Mouse (Mus musculus) CD8-positive naive resting alpha-beta T cell, adult 2 months (primary cell): Measurements from ENCODE around the gene Rnf26.

ENCODE experiments used
- DNase-seq, 2 experiments: peaks; one replicate each; pipeline ENCODE4 v3.0.0; 2022; ENCODE audit warnings: low read depth in 2 of 2, low spot score in 2 of 2

Rnf26 gene

GRCm38 (mm10) chr9:44093612-44094503 is 19.5 kb downstream of the Rnf26 start:
- peak; percentile 76 to 78 for DNase-seq

GRCm38 (mm10) chr9:44088877-44089608 is 24.3 kb downstream of the Rnf26 start:
- no peak for DNase-seq

GRCm38 (mm10) chr9:44087761-44088455 is 25.4 kb downstream of the Rnf26 start:
- DNase-seq, result no peak

- no peak for DNase-seq
Measured at GRCm38 (mm10) chr9:44086960-44087359, 26.4 kb downstream of the Rnf26 start.

- no peak for DNase-seq
Measured at GRCm38 (mm10) chr9:44085741-44086665, 27.3 kb downstream of the Rnf26 start.

GRCm38 (mm10) chr9:44085276-44085675 is 28.0 kb downstream of the Rnf26 start:
- no peak for DNase-seq

- peak in 1 of 2 experiments; percentile 35 for DNase-seq
Measured at GRCm38 (mm10) chr9:44084659-44085229, 28.6 kb downstream of the Rnf26 start.

- DNase-seq, result no peak
Measured at GRCm38 (mm10) chr9:44084236-44084635, 29.1 kb downstream of the Rnf26 start.

- DNase-seq, result no peak
Measured at GRCm38 (mm10) chr9:44083392-44084121, 29.8 kb downstream of the Rnf26 start.

GRCm38 (mm10) chr9:44082266-44082665 is 31.1 kb downstream of the Rnf26 start:
- no peak for DNase-seq

GRCm38 (mm10) chr9:44081581-44081980 is 31.7 kb downstream of the Rnf26 start:
- DNase-seq, result no peak

GRCm38 (mm10) chr9:44080953-44081352 is 32.4 kb downstream of the Rnf26 start:
- no peak for DNase-seq

- DNase-seq, result no peak
Measured at GRCm38 (mm10) chr9:44079997-44080780, 33.1 kb downstream of the Rnf26 start.

- no peak for DNase-seq
Measured at GRCm38 (mm10) chr9:44078955-44079756, 34.2 kb downstream of the Rnf26 start.

GRCm38 (mm10) chr9:44078136-44078797 is 35.0 kb downstream of the Rnf26 start:
- DNase-seq, result no peak

GRCm38 (mm10) chr9:44077266-44077910 is 35.9 kb downstream of the Rnf26 start:
- no peak for DNase-seq

- peak in 1 of 2 experiments; percentile 53 for DNase-seq
Measured at GRCm38 (mm10) chr9:44076764-44077120, 36.6 kb downstream of the Rnf26 start.
